Mouse (Mus musculus) heart, postnatal 25 days (tissue): ENCODE results near the gene St6galnac6. TPM values are rescaled to one million over a fixed set of nuclear protein-coding genes. Genes with fewer than 3 reads are reported as not detected.
A peak's percentile ranks its signal among the peaks of the same experiment; 100 is the strongest.

Source experiments
- DNase-seq: peaks from one replicate; pipeline ENCODE4 v3.0.0; 2022; ENCODE audit warnings: low spot score
- intact Hi-C: fragments of 180-260 bp; cut with DNase I; formaldehyde crosslinking; loops from one replicate; pipeline ENCODE4 v1.15.1; 2025
- total RNA-seq, 2 experiments: library from RNA; stranded (reverse); gene quantifications; 2 replicates each; pipeline ENCODE4 v1.2.3; 2021

The St6galnac6 gene
- total RNA-seq, 2 experiments from 2014 or later: 104 to 110 TPM

- intact Hi-C loops: loop anchor here (1.0 to 10.0 kb wide), 3 partner anchors 15 to 213 kb away; partner anchors contain the start of genes Eng and Stxbp1
- DNase-seq: peak; percentile 64
Observed at GRCm38 (mm10) chr2:32631737-32632394, 32.4 kb downstream of the St6galnac6 start.

GRCm38 (mm10) chr2:32633660-32634059, 34.2 kb downstream of the St6galnac6 start:
- intact Hi-C loops: loop anchor here (2.0 to 10.0 kb wide), 2 partner anchors 13 to 211 kb away; partner anchors contain the start of genes Eng and Stxbp1
- DNase-seq: no peak

- intact Hi-C loops: loop anchor here (10.0 kb wide), 1 partner anchor 210 kb away; the partner anchor contains the start of gene Stxbp1
- DNase-seq: no peak
Observed at GRCm38 (mm10) chr2:32634277-32635105, 35.0 kb downstream of the St6galnac6 start.

GRCm38 (mm10) chr2:32636617-32637016, 37.1 kb downstream of the St6galnac6 start:
- no peak for DNase-seq
- intact Hi-C loops: loop anchor here (10.0 kb wide), 1 partner anchor 208 kb away; the partner anchor contains the start of gene Stxbp1

GRCm38 (mm10) chr2:32637778-32638281, 38.3 kb downstream of the St6galnac6 start:
- intact Hi-C loops: loop anchor here (10.0 kb wide), 1 partner anchor 207 kb away; the partner anchor contains the start of gene Stxbp1
- DNase-seq: peak; percentile 80

- DNase-seq: no peak
- intact Hi-C loops: loop anchor here (2.0 to 10.0 kb wide), 2 partner anchors 15 to 205 kb away; partner anchors contain the start of gene Stxbp1
Observed at GRCm38 (mm10) chr2:32639632-32640031, 40.1 kb downstream of the St6galnac6 start.

GRCm38 (mm10) chr2:32640550-32641051, 41.1 kb downstream of the St6galnac6 start:
- intact Hi-C loops: loop anchor here (2.0 kb wide), 1 partner anchor 14 kb away; no protein-coding TSS in a partner anchor
- no peak for DNase-seq

GRCm38 (mm10) chr2:32641810-32642209, 42.3 kb downstream of the St6galnac6 start:
- no peak for DNase-seq
- intact Hi-C loops: loop anchor here (2.0 kb wide), 1 partner anchor 13 kb away; no protein-coding TSS in a partner anchor

GRCm38 (mm10) chr2:32642813-32643212, 43.3 kb downstream of the St6galnac6 start:
- intact Hi-C loops: no loop called here
- peak; percentile 68 for DNase-seq

- intact Hi-C loops: no loop called here
- DNase-seq: no peak
Observed at GRCm38 (mm10) chr2:32644083-32644482, 44.6 kb downstream of the St6galnac6 start.

- intact Hi-C loops: no loop called here
- no peak for DNase-seq
Observed at GRCm38 (mm10) chr2:32644799-32645475, 45.4 kb downstream of the St6galnac6 start.

GRCm38 (mm10) chr2:32645647-32646046, 46.1 kb downstream of the St6galnac6 start:
- no peak for DNase-seq
- intact Hi-C loops: loop anchor here (2.0 kb wide), 1 partner anchor 13 kb away; no protein-coding TSS in a partner anchor

GRCm38 (mm10) chr2:32646379-32647056, 47.0 kb downstream of the St6galnac6 start, which contains the start of gene Eng:
Gene Eng (plus strand): TSS chr2:32646595.
- peak; percentile 84 for DNase-seq
- intact Hi-C loops: loop anchor here (2.0 kb wide), 1 partner anchor 14 kb away; no protein-coding TSS in a partner anchor

GRCm38 (mm10) chr2:32647366-32647765, 47.9 kb downstream of the St6galnac6 start:
- intact Hi-C loops: loop anchor here (2.0 kb wide), 1 partner anchor 15 kb away; no protein-coding TSS in a partner anchor
- no peak for DNase-seq

- no peak for DNase-seq
- intact Hi-C loops: loop anchor here (2.0 kb wide), 1 partner anchor 13 kb away; no protein-coding TSS in a partner anchor
Observed at GRCm38 (mm10) chr2:32653764-32654163, 54.3 kb downstream of the St6galnac6 start.

- DNase-seq: no peak
- intact Hi-C loops: loop anchor here (2.0 kb wide), 1 partner anchor 14 kb away; no protein-coding TSS in a partner anchor
Observed at GRCm38 (mm10) chr2:32654743-32655393, 55.4 kb downstream of the St6galnac6 start.

- DNase-seq: no peak
- intact Hi-C loops: loop anchor here (2.0 kb wide), 1 partner anchor 15 kb away; no protein-coding TSS in a partner anchor
Observed at GRCm38 (mm10) chr2:32655394-32655744, 55.9 kb downstream of the St6galnac6 start.

- DNase-seq: peak; percentile 81
- intact Hi-C loops: loop anchor here (2.0 kb wide), 1 partner anchor 15 kb away; no protein-coding TSS in a partner anchor
Observed at GRCm38 (mm10) chr2:32655826-32656225, 56.3 kb downstream of the St6galnac6 start.
